Mouse (Mus musculus): ENCODE results near the gene Ctsa. TPM values are rescaled to one million over a fixed set of nuclear protein-coding genes. Genes with fewer than 3 reads are reported as not detected.

Gene Ctsa
- polyA plus RNA-seq, 1 experiment from 2014 or later, result 171 TPM

- H3K27ac ChIP-seq (replicated peaks), result peak overlapping the region; percentile 83
- H3K27me3 ChIP-seq (replicated peaks), result no peaks in the 10 kb centered on the region
- peak; percentile 53 for ATAC-seq (ENCODE audit: extremely low read depth, insufficient number of reproducible peaks, low FRiP score, low TSS enrichment)
- no peaks in the 10 kb centered on the region for H3K9me3 ChIP-seq
- peak overlapping the region; percentile 89 for H3K9ac ChIP-seq
- H3K4me1 ChIP-seq, result peaks cover 33% of the 10 kb centered on the region
- WGBS, result 2% methylated on average over 21 of the region's 21 CpGs
- H3K36me3 ChIP-seq, result peaks cover 33% of the 10 kb centered on the region
- peak overlapping the region; percentile 85 for H3K4me2 ChIP-seq
- peak overlapping the region; percentile 80 for H3K4me3 ChIP-seq
Measured at GRCm38 (mm10) chr2:164805332-164805718, 27.3 kb upstream of the Ctsa start.

DNA sequence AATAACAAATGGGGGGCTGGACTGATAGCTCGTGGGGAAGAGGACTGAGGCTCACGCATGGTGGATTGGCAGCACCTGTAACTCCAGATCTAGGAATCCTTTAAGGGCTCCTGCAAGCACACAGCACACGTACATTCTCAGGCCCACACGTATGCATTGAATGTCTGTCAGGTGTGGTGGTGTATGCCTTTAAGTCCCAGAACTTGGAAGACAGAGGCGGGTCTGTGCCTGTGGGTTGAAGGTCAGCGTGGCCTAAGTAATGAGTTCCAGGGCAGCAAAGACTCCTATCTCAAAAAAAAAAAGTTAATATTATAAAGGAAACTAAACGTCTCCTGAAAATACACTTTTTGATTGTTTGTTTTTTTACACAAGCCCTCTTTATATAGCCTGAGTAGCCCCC, 26.1 kb upstream of the Ctsa start:
- ATAC-seq (ENCODE audit: extremely low read depth, insufficient number of reproducible peaks, low FRiP score, low TSS enrichment), result no peak
- peak overlapping the region; percentile 85; the same call in 1 of the 2 replicates for H3K4me2 ChIP-seq
- no peak overlapping the region for H3K9ac ChIP-seq
- peaks cover 33% of the 10 kb centered on the region for H3K4me1 ChIP-seq
- no peaks in the 10 kb centered on the region for H3K9me3 ChIP-seq
- H3K27me3 ChIP-seq (replicated peaks), result no peaks in the 10 kb centered on the region
- H3K4me3 ChIP-seq, result no peak overlapping the region
- H3K27ac ChIP-seq (replicated peaks), result no peak overlapping the region
- WGBS, result 73% methylated on average over 7 of the region's 7 CpGs
- peaks cover 23% of the 10 kb centered on the region for H3K36me3 ChIP-seq

DNA sequence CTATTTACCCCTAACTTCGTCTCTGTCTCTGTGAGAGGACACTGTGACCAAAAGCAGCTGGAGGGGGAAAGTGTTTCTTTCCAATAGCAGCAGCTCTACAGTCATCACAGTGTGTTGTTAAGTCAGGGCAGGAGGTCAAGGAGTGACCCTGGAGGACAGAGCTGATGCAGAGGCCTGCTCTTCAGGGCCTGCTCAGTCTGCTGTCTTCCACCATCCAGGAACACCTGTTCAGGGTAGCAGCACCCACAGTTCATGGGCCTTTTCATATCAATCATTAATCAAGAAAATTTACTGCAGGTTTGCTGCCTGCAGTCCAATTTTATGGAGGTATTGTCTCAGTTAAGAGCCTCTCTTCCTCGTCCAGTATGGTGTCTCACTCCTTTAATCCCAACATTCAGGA, 19.1 kb upstream of the Ctsa start:
- H3K4me1 ChIP-seq, result peaks cover 19% of the 10 kb centered on the region
- no peak overlapping the region for H3K4me2 ChIP-seq
- H3K27ac ChIP-seq (replicated peaks), result no peak overlapping the region
- no peak overlapping the region for H3K9ac ChIP-seq
- no peak for ATAC-seq (ENCODE audit: extremely low read depth, insufficient number of reproducible peaks, low FRiP score, low TSS enrichment)
- H3K9me3 ChIP-seq, result no peaks in the 10 kb centered on the region
- no peaks in the 10 kb centered on the region for H3K27me3 ChIP-seq (replicated peaks)
- H3K4me3 ChIP-seq, result no peak overlapping the region
- H3K36me3 ChIP-seq, result peaks cover 12% of the 10 kb centered on the region
- WGBS, result 62% methylated on average over 2 of the region's 2 CpGs

DNA sequence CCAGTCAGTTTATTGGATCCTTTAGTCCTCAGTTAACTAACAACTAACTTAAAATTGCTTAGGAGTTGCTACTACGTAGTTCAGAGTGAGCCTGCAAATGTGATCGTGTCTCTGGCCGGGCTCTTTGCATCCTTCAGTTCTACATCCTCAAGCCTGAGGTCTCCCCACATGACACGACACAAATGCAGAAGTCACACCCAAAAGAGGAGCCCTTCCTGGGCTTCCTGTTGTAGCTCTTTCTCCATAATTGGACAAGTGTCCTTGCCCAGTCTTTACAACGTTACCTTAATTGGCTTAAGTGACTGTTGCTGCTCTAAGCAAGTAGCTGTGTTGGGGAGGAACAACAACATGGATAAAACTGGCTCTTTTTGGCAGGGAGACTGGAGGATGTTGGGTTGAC, 17.3 kb upstream of the Ctsa start:
- WGBS, result 76% methylated on average over 5 of the region's 5 CpGs
- Histone ChIP-seq H3K9ac (no peak overlapping the region), H3K4me1 (peaks cover 19% of the 10 kb centered on the region), H3K36me3 (peaks cover 10% of the 10 kb centered on the region), H3K4me3 (no peak overlapping the region), H3K27ac (replicated peaks) (no peak overlapping the region), H3K9me3 (no peaks in the 10 kb centered on the region), H3K4me2 (no peak overlapping the region), H3K27me3 (replicated peaks) (no peaks in the 10 kb centered on the region)
- no peak for ATAC-seq (ENCODE audit: extremely low read depth, insufficient number of reproducible peaks, low FRiP score, low TSS enrichment)

GRCm38 (mm10) chr2:164815821-164816220, 16.9 kb upstream of the Ctsa start:
- Histone ChIP-seq H3K4me3 (no peak overlapping the region), H3K27me3 (replicated peaks) (no peaks in the 10 kb centered on the region), H3K36me3 (peaks cover 15% of the 10 kb centered on the region), H3K4me2 (0 out of 2 replicates have a peak overlapping the region, but pooled peaks have one; percentile 18), H3K4me1 (peaks cover 19% of the 10 kb centered on the region), H3K27ac (replicated peaks) (no peak overlapping the region), H3K9ac (no peak overlapping the region), H3K9me3 (no peaks in the 10 kb centered on the region)
- no peak for ATAC-seq (ENCODE audit: extremely low read depth, insufficient number of reproducible peaks, low FRiP score, low TSS enrichment)
- 52% methylated on average over 8 of the region's 8 CpGs for WGBS

- H3K27ac ChIP-seq (replicated peaks), result peak overlapping the region; percentile 25
- 0 out of 2 replicates have a peak overlapping the region, but pooled peaks have one; percentile 19 for H3K9ac ChIP-seq
- H3K4me2 ChIP-seq, result no peak overlapping the region
- 52% methylated on average over 6 of the region's 6 CpGs for WGBS
- H3K9me3 ChIP-seq, result no peaks in the 10 kb centered on the region
- peaks cover 25% of the 10 kb centered on the region for H3K36me3 ChIP-seq
- peaks cover 20% of the 10 kb centered on the region for H3K4me1 ChIP-seq
- no peak overlapping the region for H3K4me3 ChIP-seq
- ATAC-seq (ENCODE audit: extremely low read depth, insufficient number of reproducible peaks, low FRiP score, low TSS enrichment), result no peak
- no peaks in the 10 kb centered on the region for H3K27me3 ChIP-seq (replicated peaks)
Measured at GRCm38 (mm10) chr2:164817206-164817605, 15.5 kb upstream of the Ctsa start.

GRCm38 (mm10) chr2:164817703-164818102, 15.0 kb upstream of the Ctsa start:
- Histone ChIP-seq H3K9me3 (no peaks in the 10 kb centered on the region), H3K4me1 (peaks cover 24% of the 10 kb centered on the region), H3K4me2 (no peak overlapping the region), H3K27me3 (replicated peaks) (no peaks in the 10 kb centered on the region), H3K4me3 (no peak overlapping the region), H3K27ac (replicated peaks) (peak overlapping the region; percentile 25), H3K9ac (no peak overlapping the region), H3K36me3 (peaks cover 25% of the 10 kb centered on the region)
- no peak for ATAC-seq (ENCODE audit: extremely low read depth, insufficient number of reproducible peaks, low FRiP score, low TSS enrichment)
- 58% methylated on average over 5 of the region's 5 CpGs for WGBS

- Histone ChIP-seq H3K27me3 (replicated peaks) (no peaks in the 10 kb centered on the region), H3K9ac (no peak overlapping the region), H3K27ac (replicated peaks) (no peak overlapping the region), H3K9me3 (no peaks in the 10 kb centered on the region), H3K4me2 (no peak overlapping the region), H3K4me3 (no peak overlapping the region), H3K36me3 (peaks cover 37% of the 10 kb centered on the region), H3K4me1 (peaks cover 25% of the 10 kb centered on the region)
- ATAC-seq (ENCODE audit: extremely low read depth, insufficient number of reproducible peaks, low FRiP score, low TSS enrichment), result no peak
- WGBS, result 79% methylated on average over 6 of the region's 6 CpGs
Measured at GRCm38 (mm10) chr2:164821060-164821459, 11.6 kb upstream of the Ctsa start.

- peak; percentile 99 for ATAC-seq (ENCODE audit: extremely low read depth, insufficient number of reproducible peaks, low FRiP score, low TSS enrichment)
- Histone ChIP-seq H3K4me1 (peaks cover 16% of the 10 kb centered on the region), H3K36me3 (peaks cover 53% of the 10 kb centered on the region), H3K9ac (peak within 1 kb of the TSS; percentile 90), H3K4me2 (peak within 1 kb of the TSS; percentile 78), H3K4me3 (peak within 1 kb of the TSS; percentile 88), H3K27me3 (replicated peaks) (no peaks in the 10 kb centered on the region), H3K9me3 (no peaks in the 10 kb centered on the region), H3K27ac (replicated peaks) (peak within 1 kb of the TSS; percentile 88)
- WGBS, result 2% methylated on average over 32 of the region's 32 CpGs
Measured at GRCm38 (mm10) chr2:164822636-164823165, 10.0 kb upstream of the Ctsa start, which contains the start of gene Zswim1. Zswim1 (plus strand) TSS chr2:164822686.

DNA sequence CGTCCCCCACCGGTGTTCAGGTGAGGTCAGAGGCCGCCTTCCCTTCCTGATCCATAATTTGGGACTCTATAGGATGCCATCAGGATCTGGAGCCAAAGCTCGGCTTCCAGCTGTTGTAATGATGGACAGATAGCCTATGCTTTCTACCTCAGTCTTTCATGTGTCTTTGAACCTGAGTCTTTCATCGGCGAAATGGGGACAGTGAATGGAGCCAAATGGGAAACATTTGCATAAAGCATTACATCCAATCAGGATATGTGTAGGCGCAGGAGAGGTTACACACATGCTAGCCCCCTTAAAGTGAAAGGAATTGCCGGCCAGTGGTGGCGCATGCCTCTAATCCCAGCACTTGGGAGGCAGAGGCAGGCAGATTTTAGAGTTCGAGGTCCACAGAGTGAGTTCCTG, 9.5 kb upstream of the Ctsa start:
- ATAC-seq (ENCODE audit: extremely low read depth, insufficient number of reproducible peaks, low FRiP score, low TSS enrichment), result peak; percentile 33; the same call in 1 of the 2 replicates
- 2% methylated on average over 10 of the region's 10 CpGs for WGBS
- H3K36me3 ChIP-seq, result peaks cover 58% of the 10 kb centered on the region
- peak overlapping the region; percentile 88 for H3K4me3 ChIP-seq
- H3K4me2 ChIP-seq, result peak overlapping the region; percentile 78
- H3K27me3 ChIP-seq (replicated peaks), result no peaks in the 10 kb centered on the region
- peak overlapping the region; percentile 88 for H3K27ac ChIP-seq (replicated peaks)
- H3K4me1 ChIP-seq, result peaks cover 14% of the 10 kb centered on the region
- peak overlapping the region; percentile 90 for H3K9ac ChIP-seq
- no peaks in the 10 kb centered on the region for H3K9me3 ChIP-seq

DNA sequence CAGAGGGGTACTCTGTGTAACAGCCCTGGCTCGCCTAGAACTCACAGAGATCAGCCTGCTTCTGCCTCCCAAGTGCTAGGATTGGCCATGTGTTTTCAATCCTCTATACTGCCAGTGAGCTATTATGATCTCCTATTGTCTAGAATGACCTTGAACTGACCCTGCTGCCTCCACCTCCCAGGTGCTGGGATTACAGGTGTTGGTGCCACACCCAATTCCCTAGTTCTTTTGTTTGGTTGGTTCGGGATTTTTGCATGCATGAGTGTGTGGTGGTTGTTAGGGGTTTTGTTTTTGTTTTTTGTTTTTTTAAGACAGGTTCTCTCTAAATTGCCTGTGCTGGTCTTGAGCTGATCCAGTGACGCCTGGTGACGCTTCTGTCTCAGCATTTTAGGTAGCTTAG, 8.7 kb upstream of the Ctsa start:
- Histone ChIP-seq H3K9ac (no peak overlapping the region), H3K36me3 (peaks cover 66% of the 10 kb centered on the region), H3K4me1 (peaks cover 14% of the 10 kb centered on the region), H3K4me3 (peak overlapping the region; percentile 88), H3K4me2 (peak overlapping the region; percentile 78), H3K27ac (replicated peaks) (no peak overlapping the region), H3K27me3 (replicated peaks) (no peaks in the 10 kb centered on the region), H3K9me3 (no peaks in the 10 kb centered on the region)
- ATAC-seq (ENCODE audit: extremely low read depth, insufficient number of reproducible peaks, low FRiP score, low TSS enrichment), result no peak
- 91% methylated on average over 4 of the region's 4 CpGs for WGBS

- ATAC-seq (ENCODE audit: extremely low read depth, insufficient number of reproducible peaks, low FRiP score, low TSS enrichment), result no peak
- H3K36me3 ChIP-seq, result peaks cover 68% of the 10 kb centered on the region
Measured at GRCm38 (mm10) chr2:164825521-164825920, 7.2 kb upstream of the Ctsa start.

More at GRCm38 (mm10) chr2:164825521-164825920, 7.2 kb upstream of the Ctsa start:
- no peak overlapping the region for H3K9ac ChIP-seq
- 90% methylated on average over 17 of the region's 17 CpGs for WGBS
- no peak overlapping the region for H3K4me3 ChIP-seq
- no peak overlapping the region for H3K27ac ChIP-seq (replicated peaks)
- H3K4me1 ChIP-seq, result peaks cover 14% of the 10 kb centered on the region
- no peak overlapping the region for H3K4me2 ChIP-seq
- H3K9me3 ChIP-seq, result no peaks in the 10 kb centered on the region
- no peaks in the 10 kb centered on the region for H3K27me3 ChIP-seq (replicated peaks)
